Mouse (Mus musculus) cerebellum, adult 9-11 months (tissue): ENCODE measurements at regions not wholly inside any gene's neighbourhood (a gene's known extent, or its start where the extent isn't known, plus 50 kb on each side); places are given as distances from the start of the nearest gene placed in this dataset.

Source experiments
- DNase-seq: peaks from one replicate; pipeline ENCODE4 v3.0.0; 2022

- DNase-seq, result peak; percentile 82
Measured at GRCm38 (mm10) chr14:25346813-25347610, 112.0 kb upstream of the Zmiz1 start.

GRCm38 (mm10) chr14:25350282-25350964 lies 108.6 kb upstream of the Zmiz1 start:
- no peak for DNase-seq

- DNase-seq, result peak; percentile 41
Measured at GRCm38 (mm10) chr14:25353804-25354203, 105.2 kb upstream of the Zmiz1 start.

- peak; percentile 31 for DNase-seq
Measured at GRCm38 (mm10) chr14:25354288-25354850, 104.6 kb upstream of the Zmiz1 start.

DNA sequence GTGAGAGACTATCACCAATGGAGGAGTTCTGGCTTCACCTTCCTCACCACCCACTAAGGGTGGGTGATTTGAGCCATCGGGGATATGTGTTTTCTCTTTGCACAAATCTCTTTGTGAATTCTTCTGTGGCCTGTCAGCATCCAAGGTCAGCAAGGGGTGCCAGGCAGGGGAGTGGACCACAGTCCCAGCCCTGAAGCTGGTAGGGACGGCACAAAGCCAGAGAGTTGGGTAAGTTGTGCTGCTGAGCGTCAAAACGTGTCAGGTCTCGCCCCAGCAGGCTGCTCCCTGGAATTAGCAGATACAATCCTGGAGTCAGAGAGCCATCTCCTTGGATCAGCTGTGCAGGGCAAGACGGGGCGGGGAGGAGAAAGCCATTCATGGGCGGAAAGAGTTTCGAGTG lies 101.2 kb upstream of the Zmiz1 start:
- no peak for DNase-seq

DNA sequence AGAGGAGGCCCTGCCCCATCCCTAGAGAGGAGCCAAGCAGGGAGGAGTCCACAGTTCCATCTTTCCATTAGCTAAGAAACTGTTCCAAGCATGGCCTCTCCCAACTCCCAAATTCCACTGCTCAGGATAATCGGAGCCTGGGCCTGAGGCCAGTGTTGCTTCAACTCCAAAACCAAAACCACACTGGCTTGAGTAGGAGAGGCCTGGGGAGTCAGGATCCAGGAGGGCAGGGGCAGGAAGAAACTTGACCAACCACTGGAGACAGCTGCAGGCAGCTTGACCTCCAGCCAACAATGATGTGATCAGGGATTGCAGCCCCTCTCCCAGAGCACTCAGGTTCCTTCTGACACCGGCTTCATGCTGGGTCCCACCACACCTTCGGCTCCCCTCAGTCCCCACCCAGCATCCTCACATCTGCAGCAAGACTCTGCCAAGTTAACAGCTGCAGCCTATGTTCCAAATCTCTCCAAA lies 99.1 kb upstream of the Zmiz1 start:
- DNase-seq, result no peak

GRCm38 (mm10) chr14:25360726-25361125 lies 98.3 kb upstream of the Zmiz1 start:
- no peak for DNase-seq

GRCm38 (mm10) chr14:25361129-25361528 lies 97.9 kb upstream of the Zmiz1 start:
- DNase-seq, result no peak

DNA sequence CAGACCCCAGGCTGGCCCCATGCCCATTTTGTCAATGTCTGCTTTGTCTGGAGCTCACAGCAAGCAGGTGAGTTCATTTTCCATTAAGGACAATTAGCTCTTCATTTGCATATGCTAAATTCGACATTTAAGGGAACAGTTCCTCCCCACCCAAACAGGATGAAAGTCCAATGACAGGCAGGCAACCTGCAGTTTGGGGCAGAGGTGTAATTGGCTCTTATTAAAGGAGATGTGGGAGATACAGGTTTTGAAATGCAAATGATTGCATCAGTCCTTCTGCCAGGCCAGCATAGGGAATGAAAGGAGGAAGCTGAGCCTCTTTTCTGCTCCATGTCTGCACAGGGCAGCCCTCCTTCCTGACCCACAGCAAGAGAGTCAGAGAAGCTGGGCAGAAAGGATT lies 96.2 kb upstream of the Zmiz1 start:
- DNase-seq, result peak; percentile 22

- peak; percentile 29 for DNase-seq
Measured at GRCm38 (mm10) chr14:25365226-25365800, 93.7 kb upstream of the Zmiz1 start.

DNA sequence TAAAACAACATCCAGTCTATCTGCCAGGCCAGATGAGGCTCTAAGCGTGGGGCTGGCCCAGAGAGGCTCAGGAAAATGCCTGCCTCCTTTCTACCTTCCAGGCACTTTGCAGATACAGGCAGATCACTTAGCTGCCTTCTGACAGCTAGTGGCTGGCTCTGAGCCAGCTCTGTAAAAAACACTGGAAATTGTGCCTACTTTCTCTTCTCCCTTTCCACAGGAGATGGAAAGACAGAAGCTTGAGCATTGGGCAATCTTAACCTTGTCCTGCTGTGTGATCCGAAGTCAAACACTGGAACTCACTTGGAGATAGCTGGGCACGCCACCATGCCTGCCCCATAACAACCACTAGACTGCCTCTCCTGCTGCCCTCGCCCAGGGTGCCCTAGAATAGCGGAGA lies 93.0 kb upstream of the Zmiz1 start:
- no peak for DNase-seq

DNA sequence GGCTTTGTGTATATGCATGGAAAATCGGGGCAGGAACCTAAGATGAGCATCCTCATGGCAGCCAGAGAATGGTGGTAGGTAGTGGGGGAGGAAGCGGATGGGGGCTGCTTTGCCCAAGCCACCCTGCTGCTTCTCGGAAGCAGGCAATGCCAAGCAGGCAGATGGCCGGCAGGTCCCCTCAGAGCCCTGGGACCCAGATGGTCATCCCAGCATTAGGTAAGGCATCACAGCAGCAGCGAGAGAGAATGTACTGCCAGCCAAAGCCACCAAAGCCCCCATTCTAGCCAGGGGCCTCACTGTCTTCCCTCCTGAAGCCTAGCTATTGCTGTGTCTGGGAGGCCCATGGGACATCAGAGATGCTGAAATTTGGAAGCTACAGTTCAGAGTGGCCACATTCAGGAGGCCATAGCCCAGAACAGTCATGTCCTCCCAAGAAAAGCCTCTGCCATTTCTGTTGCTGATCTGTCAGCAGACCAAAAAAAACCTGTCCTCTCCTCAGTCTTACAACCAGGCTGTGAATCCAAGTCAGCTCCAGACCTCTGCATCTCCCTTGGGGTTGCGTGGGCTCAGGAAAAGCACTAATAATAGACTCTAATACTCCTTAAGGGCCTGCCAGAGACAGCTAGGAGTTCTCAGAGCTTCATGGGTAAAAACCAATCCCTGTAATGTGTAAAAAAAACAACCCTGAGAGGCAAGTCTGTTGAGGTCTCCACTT lies 88.5 kb upstream of the Zmiz1 start:
- DNase-seq, result peak; percentile 95

- no peak for DNase-seq
Measured at GRCm38 (mm10) chr14:25371021-25371400, 88.0 kb upstream of the Zmiz1 start.

DNA sequence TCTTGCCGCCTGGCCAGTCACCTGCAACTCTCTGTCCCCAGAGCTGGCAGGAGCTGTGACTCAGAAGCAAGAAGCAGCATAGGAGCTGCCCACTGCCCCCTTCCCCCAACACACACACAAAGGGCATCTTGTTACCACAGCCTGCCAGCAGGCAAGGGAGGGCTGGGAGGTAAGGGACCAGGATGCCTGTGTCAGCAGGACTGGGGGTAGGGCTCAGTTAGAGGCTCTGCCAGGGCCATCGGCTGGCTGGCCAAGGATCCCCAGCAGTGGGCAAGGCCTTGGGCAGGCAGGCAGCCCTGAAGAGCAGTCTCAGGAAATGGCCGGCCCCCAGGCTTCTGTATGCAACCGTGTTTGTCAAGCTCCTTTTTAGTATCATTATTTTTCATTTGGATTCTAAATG lies 87.3 kb upstream of the Zmiz1 start:
- DNase-seq, result peak; percentile 90

DNA sequence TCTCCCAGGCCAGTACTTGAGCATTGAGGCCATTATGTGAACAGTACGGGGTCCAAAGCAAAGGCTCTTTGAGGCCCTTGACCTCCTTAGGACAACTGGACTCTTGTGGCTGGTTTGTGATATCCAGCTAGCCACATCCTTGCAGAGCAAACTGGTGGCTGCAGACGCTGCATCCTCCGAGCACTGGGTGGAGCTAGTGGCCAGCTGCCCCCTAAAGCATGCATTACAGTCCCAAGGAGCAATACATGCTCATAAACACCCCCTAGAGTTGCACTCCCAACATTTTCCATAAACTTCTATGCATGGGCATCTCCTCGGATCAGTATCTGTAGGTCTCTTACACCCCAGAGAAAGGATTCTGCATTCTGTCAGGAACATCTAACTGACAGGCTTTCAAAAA lies 86.4 kb upstream of the Zmiz1 start:
- DNase-seq, result no peak

DNA sequence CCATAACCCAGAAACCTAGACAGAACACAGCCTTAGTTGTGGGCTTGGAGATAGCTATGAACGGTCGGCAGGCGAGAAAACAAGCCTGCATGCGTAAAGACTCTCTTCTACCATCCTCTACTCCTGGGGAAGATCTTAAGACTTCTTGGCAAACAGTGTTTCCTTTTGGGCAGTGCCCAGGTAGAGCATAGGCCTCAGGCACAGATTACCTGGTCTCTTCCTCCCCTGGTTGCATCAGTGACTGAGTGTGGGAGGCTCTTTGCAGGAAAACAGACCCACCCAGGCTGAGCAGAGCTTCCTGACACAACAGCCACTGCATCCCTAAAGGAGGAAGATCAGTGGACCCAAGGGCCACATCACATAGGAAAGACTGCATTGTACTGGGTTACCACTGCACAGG lies 85.8 kb upstream of the Zmiz1 start:
- DNase-seq, result no peak

- DNase-seq, result peak; percentile 24
Measured at GRCm38 (mm10) chr14:25375001-25375400, 84.0 kb upstream of the Zmiz1 start.

DNA sequence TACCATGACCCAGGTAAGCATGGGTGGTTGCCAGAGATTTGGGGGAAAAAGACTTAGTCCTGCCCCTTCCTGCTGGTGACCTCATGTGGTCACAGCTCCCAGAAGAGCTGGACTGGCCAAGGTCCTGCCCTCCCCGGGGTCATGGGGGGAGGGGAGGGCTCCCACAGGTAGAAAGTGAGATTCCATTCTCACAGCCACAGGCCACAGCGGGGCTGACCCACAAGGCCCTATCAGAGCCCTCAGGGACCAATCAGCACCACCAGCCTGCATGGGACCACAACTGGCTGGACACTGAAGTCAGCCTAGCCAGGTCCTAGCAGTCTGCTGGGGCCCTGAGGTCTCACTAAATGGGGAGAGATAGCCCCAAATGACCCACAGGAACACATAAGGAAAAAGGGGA lies 81.9 kb upstream of the Zmiz1 start:
- peak; percentile 68 for DNase-seq

DNA sequence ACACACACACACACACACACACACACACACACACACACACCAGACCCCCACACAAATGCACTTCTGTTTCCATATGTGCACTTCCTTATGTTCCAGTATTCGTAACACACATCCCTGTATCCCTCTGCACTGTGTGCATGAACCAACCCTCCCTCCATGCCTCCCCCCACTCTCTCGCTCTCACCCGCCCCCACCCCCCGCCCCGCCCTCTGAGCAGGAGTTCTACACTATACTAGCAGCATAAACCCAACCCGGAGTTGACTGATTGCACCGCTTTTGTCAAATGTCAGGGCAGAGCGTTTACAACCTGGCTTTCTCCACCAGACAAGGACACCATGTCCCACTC lies 81.5 kb upstream of the Zmiz1 start:
- DNase-seq, result no peak

DNA sequence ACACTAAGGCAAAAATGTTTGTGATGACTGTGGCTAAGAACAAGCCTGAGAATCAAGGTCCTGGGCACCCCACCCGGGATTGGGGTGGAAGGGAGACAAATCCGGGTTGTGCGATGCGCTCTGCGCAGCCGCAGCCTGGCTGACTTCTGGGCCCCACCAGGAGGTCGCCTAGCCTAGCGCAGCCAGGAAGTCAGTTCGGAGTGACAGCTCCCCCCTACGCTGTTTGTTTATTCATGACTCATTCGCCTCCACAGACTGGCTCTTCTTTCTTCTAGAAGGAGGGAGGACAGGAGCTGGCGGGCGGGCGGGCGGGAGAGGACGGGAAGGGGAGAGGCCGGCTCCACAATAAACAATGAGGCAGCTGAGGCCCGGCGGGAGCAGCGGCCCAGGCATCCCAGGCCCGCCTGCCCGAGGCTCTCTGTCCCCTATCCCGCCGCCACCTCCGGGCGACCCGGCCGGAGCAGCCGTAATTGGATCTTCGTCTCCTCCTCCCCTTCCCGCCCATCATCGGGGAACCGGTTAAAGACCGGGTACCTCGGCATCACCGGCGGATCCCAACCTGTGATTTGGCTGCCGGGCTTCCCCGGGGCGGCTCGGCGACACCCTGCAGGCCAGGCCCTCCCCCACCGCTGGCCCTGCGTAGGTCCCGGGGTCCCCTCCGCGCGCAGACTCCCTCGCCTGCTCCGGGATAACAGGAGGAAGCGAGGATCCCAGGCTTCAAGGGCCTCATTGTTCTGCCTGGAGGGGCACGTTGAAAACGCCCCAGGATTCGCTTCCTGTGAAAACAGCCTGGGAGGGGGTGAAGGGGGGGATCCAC lies 80.9 kb upstream of the Zmiz1 start:
- peak; percentile 96 for DNase-seq

DNA sequence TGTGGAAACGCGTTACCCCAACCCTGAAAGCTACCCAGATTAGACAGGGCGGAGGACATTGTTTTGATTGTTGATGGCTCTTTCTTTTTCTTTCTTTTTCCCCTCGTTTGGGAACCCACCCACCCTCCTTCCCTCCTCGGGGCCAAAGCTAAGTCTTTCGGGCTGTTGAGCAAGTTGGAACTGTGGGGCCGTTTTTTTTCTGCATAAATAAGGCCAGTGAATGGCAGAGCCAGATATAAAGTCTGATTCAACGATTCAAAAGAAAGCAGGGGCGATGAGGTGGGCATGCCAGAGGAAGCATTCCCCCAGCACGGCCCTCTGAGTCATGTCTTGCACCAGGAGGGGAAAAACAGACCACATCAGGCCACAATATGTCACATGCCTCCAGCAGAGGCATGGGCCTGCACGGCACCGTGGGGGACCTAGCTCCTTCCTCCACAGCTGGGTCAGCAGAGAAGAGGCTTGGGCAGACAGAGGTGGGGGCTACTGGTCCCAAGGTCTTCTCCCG lies 80.2 kb upstream of the Zmiz1 start:
- peak; percentile 65 for DNase-seq
